Mouse (Mus musculus) liver, postnatal 0 days (tissue): ENCODE data around the gene Gm20388. TPM values are rescaled to one million over a fixed set of nuclear protein-coding genes. Genes with fewer than 3 reads are reported as not detected.

Experiments used
- ATAC-seq: fragments of 200-750 bp; cut with Nextera tagmentation; 2 replicates; pipeline ENCODE4 v1.8.0; 2017; ENCODE audit warnings: mild to moderate bottlenecking, moderate library complexity
- DNase-seq: peaks from one replicate; pipeline ENCODE4 v3.0.0-alpha.2; 2016
- H3K27ac ChIP-seq: fragments of 300-500 bp; sonication (generic); 2 replicates; pipeline ENCODE4 v1.5.1; 2014; ENCODE audit warnings: antibody characterized with exemption, moderate library complexity, mild to moderate bottlenecking, low read depth
- H3K27me3 ChIP-seq: fragments of 300-500 bp; sonication (generic); 2 replicates; pipeline ENCODE4 v1.6.1; 2014; ENCODE audit warnings: low read length, control low read depth, mixed read lengths; ENCODE audit not compliant: insufficient read depth
- H3K36me3 ChIP-seq: fragments of 300-500 bp; sonication (generic); replicated peaks from 2 replicates; pipeline ENCODE4 v1.6.1; 2014; ENCODE audit warnings: mild to moderate bottlenecking, control low read depth, low read length, moderate library complexity, mixed read lengths; ENCODE audit not compliant: insufficient read depth
- H3K4me1 ChIP-seq: fragments of 300-500 bp; sonication (generic); 2 replicates; pipeline ENCODE4 v1.6.1; 2014; ENCODE audit warnings: antibody characterized with exemption, mild to moderate bottlenecking, control low read depth; ENCODE audit not compliant: insufficient read depth
- H3K4me2 ChIP-seq: fragments of 300-500 bp; sonication (generic); 2 replicates; pipeline ENCODE4 v1.6.1; 2014; ENCODE audit warnings: low read depth, mild to moderate bottlenecking, low read length, moderate library complexity, mixed read lengths
- H3K4me3 ChIP-seq: fragments of 300-500 bp; sonication (generic); 2 replicates; pipeline ENCODE4 v1.5.1; 2014; ENCODE audit warnings: low read depth, low read length
- H3K9ac ChIP-seq: fragments of 300-500 bp; sonication (generic); replicated peaks from 2 replicates; pipeline ENCODE4 v1.6.1; 2014; ENCODE audit warnings: mild to moderate bottlenecking, moderate library complexity
- H3K9me3 ChIP-seq: fragments of 300-500 bp; sonication (generic); 2 replicates; pipeline ENCODE4 v1.6.1; 2016; ENCODE audit warnings: mild to moderate bottlenecking, control low read depth, low read length, mixed read lengths
- CTCF ChIP-seq: sonication (generic); IDR thresholded peaks from 2 replicates; pipeline ENCODE4 v1.5.1; 2016; ENCODE audit warnings: antibody characterized with exemption, low read depth
- EP300 ChIP-seq: IDR thresholded peaks from 2 replicates; pipeline ENCODE4 v1.6.1; 2016; ENCODE audit warnings: antibody characterized with exemption, low read depth, mild to moderate bottlenecking
- WGBS: fragments of 180-500 bp; shearing (Covaris S2); extraction: QIAGEN DNeasy Blood & Tissue Kit; methylation state at CpG from one replicate; pipeline ENCODE4 v1.1.7; 2014; ENCODE audit not compliant: insufficient replicate concordance; 5-methylcytosine and 5-hydroxymethylcytosine counted together
- polyA plus RNA-seq: library from polyadenylated mRNA; unstranded; fragments of >200 nt; fragmentation: Nextera tagmentation; extraction: Ambion mirVana; gene quantifications from 2 replicates; pipeline ENCODE4 v1.2.1, GENCODE M21; 2015

Gm20388 gene
- polyA plus RNA-seq, 1 experiment from 2014 or later: not detected

GRCm38 (mm10) chr8:120824638-120825037, 914.0 kb downstream of the Gm20388 start:
- DNase-seq: no peak
- H3K27ac ChIP-seq: no peak overlapping the region
- H3K4me1 ChIP-seq: peaks cover 3% of the 10 kb centered on the region; the same call in 1 of the 2 replicates
- no peak overlapping the region for H3K9ac ChIP-seq
- ATAC-seq: no peak
- TF ChIP-seq EP300: no peak
- TF ChIP-seq CTCF: no peak
- H3K27me3 ChIP-seq: 0 out of 2 replicates have a peak, but pooled peaks cover 5% of the 10 kb centered on the region
- H3K9me3 ChIP-seq: 0 out of 2 replicates have a peak, but pooled peaks cover 3% of the 10 kb centered on the region
- WGBS: 29% methylated on average over 7 of the region's 7 CpGs
- no peak overlapping the region for H3K4me2 ChIP-seq
- no peak overlapping the region for H3K4me3 ChIP-seq
- no peaks in the 10 kb centered on the region for H3K36me3 ChIP-seq

- H3K9me3 ChIP-seq: 0 out of 2 replicates have a peak, but pooled peaks cover 3% of the 10 kb centered on the region
- H3K27me3 ChIP-seq: 0 out of 2 replicates have a peak, but pooled peaks cover 8% of the 10 kb centered on the region
- ATAC-seq (0 out of 2 replicates have a peak, but pooled peaks have one; percentile 33), DNase-seq (peak; percentile 61)
- no peaks in the 10 kb centered on the region for H3K36me3 ChIP-seq
- H3K4me3 ChIP-seq: no peak overlapping the region
- WGBS: 12% methylated on average over 14 of the region's 14 CpGs
- no peak overlapping the region for H3K4me2 ChIP-seq
- H3K27ac ChIP-seq: no peak overlapping the region
- 0 out of 2 replicates have a peak, but pooled peaks cover 2% of the 10 kb centered on the region for H3K4me1 ChIP-seq
- TF ChIP-seq EP300 (no peak), CTCF (peak; percentile 96)
- H3K9ac ChIP-seq: no peak overlapping the region
These were observed 917.6 kb downstream of the Gm20388 start for GRCm38 (mm10) chr8:120828279-120828678.

GRCm38 (mm10) chr8:120830661-120831060, 920.0 kb downstream of the Gm20388 start:
- H3K4me3 ChIP-seq: no peak overlapping the region
- 74% methylated on average over 12 of the region's 12 CpGs for WGBS
- no peak overlapping the region for H3K27ac ChIP-seq
- DNase-seq (no peak), ATAC-seq (no peak)
- 0 out of 2 replicates have a peak, but pooled peaks cover 8% of the 10 kb centered on the region for H3K27me3 ChIP-seq
- no peak overlapping the region for H3K9ac ChIP-seq
- H3K4me2 ChIP-seq: no peak overlapping the region
- TF ChIP-seq EP300 (no peak), CTCF (no peak)
- H3K36me3 ChIP-seq: no peaks in the 10 kb centered on the region
- 0 out of 2 replicates have a peak, but pooled peaks cover 2% of the 10 kb centered on the region for H3K4me1 ChIP-seq
- no peaks in the 10 kb centered on the region for H3K9me3 ChIP-seq

GRCm38 (mm10) chr8:120832022-120832421, 921.4 kb downstream of the Gm20388 start:
- Histone ChIP-seq H3K4me1 (0 out of 2 replicates have a peak, but pooled peaks cover 2% of the 10 kb centered on the region), H3K4me2 (peak overlapping the region; percentile 66), H3K36me3 (no peaks in the 10 kb centered on the region), H3K4me3 (0 out of 2 replicates have a peak overlapping the region, but pooled peaks have one; percentile 22), H3K9me3 (no peaks in the 10 kb centered on the region), H3K27ac (no peak overlapping the region), H3K27me3 (0 out of 2 replicates have a peak, but pooled peaks cover 8% of the 10 kb centered on the region), H3K9ac (no peak overlapping the region; the same call in 1 of the 2 replicates)
- DNase-seq (peak; percentile 40), ATAC-seq (no peak)
- WGBS: 19% methylated on average over 13 of the region's 14 CpGs
- no peak for TF ChIP-seq EP300
- TF ChIP-seq CTCF: no peak

- Histone ChIP-seq H3K4me3 (no peak overlapping the region), H3K4me1 (0 out of 2 replicates have a peak, but pooled peaks cover 2% of the 10 kb centered on the region), H3K9ac (no peak overlapping the region), H3K27ac (no peak overlapping the region), H3K36me3 (no peaks in the 10 kb centered on the region), H3K9me3 (no peaks in the 10 kb centered on the region), H3K4me2 (no peak overlapping the region), H3K27me3 (0 out of 2 replicates have a peak, but pooled peaks cover 8% of the 10 kb centered on the region)
- no peak for TF ChIP-seq EP300
- no peak for TF ChIP-seq CTCF
- 29% methylated on average over 4 of the region's 4 CpGs for WGBS
- DNase-seq: no peak
- ATAC-seq: no peak
These were observed 922.6 kb downstream of the Gm20388 start for GRCm38 (mm10) chr8:120833196-120833595.

GRCm38 (mm10) chr8:120839031-120839430, 928.4 kb downstream of the Gm20388 start:
- WGBS: 80% methylated on average over 14 of the region's 14 CpGs

More at GRCm38 (mm10) chr8:120839031-120839430, 928.4 kb downstream of the Gm20388 start:
- ATAC-seq: no peak
- no peak overlapping the region for H3K4me2 ChIP-seq
- TF ChIP-seq EP300 (no peak), CTCF (no peak)
- H3K4me3 ChIP-seq: no peak overlapping the region
- H3K27me3 ChIP-seq: no peaks in the 10 kb centered on the region
- no peak for DNase-seq
- no peaks in the 10 kb centered on the region for H3K36me3 ChIP-seq
- no peak overlapping the region for H3K27ac ChIP-seq
- H3K9ac ChIP-seq: no peak overlapping the region
- no peaks in the 10 kb centered on the region for H3K9me3 ChIP-seq
- no peaks in the 10 kb centered on the region for H3K4me1 ChIP-seq
